Mouse (Mus musculus) megakaryocyte, embryonic 14.5 days (primary cell): ENCODE measurements around the gene Sept9. TPM values are rescaled to one million over a fixed set of nuclear protein-coding genes. Genes with fewer than 3 reads are reported as not detected.
A peak's percentile ranks its signal among the peaks of the same experiment; 100 is the strongest.

ENCODE experiments used
- H3K27me3 ChIP-seq: replicated peaks from 2 replicates; pipeline ENCODE3; 2012; ENCODE audit warnings: inconsistent platforms
- H3K36me3 ChIP-seq: replicated peaks from 2 replicates; pipeline ENCODE3; 2012; ENCODE audit warnings: low read length, inconsistent platforms, mixed read lengths
- H3K4me1 ChIP-seq: 2 replicates; pipeline ENCODE4 v1.6.1; 2012; ENCODE audit warnings: inconsistent platforms
- H3K4me3 ChIP-seq: replicated peaks from 2 replicates; pipeline ENCODE3; 2012; ENCODE audit warnings: moderate library complexity, mild to moderate bottlenecking, inconsistent platforms
- H3K9me3 ChIP-seq: 2 replicates; pipeline ENCODE4 v1.6.1; 2012; ENCODE audit warnings: inconsistent platforms
- FLI1 ChIP-seq: IDR thresholded peaks from 2 replicates; pipeline ENCODE4 v1.6.1; 2012; ENCODE audit warnings: low read length, inconsistent platforms, mixed read lengths
- GATA1 ChIP-seq: IDR thresholded peaks from 3 replicates; pipeline ENCODE4 v1.6.1; 2012; ENCODE audit warnings: mixed read lengths, low read length, inconsistent platforms, borderline replicate concordance
- polyA plus RNA-seq: library from polyadenylated mRNA; stranded (reverse); fragments of >175 nt; gene quantifications from 2 replicates; pipeline ENCODE4 v1.2.3, GENCODE M21; 2012; ENCODE audit warnings: low replicate concordance; ENCODE audit not compliant: insufficient read depth

Gene Sept9
- polyA plus RNA-seq, 1 experiment: 618 TPM

DNA sequence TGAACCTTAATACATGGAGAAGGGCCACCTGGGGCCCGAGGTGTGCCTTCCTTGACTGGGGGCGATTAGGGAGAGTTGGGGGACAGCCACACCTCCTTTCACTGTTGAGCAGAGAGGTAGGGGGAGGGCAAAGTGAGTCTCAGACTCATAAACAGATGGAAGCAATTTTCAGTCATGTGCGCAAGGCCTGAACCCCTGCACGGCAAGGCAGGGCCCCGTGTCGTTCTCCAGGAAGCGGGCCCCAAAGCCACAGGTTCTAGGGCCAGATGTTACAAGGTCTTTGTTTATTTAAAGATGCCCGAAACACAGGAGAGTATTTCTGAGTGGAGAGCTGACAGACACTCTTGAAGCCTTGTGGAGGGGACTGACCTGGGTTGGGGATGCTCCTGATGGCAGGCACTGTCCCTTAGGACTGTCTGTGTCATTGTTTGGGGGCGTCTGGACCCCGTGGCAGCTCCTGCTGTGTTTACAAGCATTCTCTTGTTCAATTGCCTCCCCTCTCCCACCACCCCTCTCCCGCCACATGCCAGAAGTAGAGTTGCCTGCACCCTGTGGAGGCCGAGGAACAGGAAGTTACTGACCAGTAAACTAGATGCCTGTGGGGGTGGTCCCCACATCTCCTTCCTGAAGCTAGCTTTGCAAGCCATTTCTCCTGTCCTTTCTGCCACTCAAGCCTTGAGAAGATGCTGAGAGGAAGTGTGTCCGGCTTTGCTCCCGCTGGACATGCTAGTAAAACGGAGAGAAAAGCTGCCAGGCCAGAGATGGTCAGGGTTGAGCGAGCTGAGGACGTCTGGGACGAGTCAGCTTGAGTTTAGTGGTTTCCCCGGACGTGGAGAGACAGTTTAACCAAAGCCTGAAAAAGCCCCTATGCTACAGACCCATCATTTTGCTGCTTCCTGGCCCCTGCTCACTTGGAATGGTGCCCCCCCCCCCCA lies 150.2 kb downstream of the Sept9 start:
- Histone ChIP-seq H3K4me1 (peaks cover 99% of the 10 kb centered on the region), H3K4me3 (peak overlapping the region; percentile 77), H3K9me3 (no peaks in the 10 kb centered on the region), H3K27me3 (no peaks in the 10 kb centered on the region), H3K36me3 (peaks cover 98% of the 10 kb centered on the region)
- TF ChIP-seq GATA1: no peak
- no peak for TF ChIP-seq FLI1

DNA sequence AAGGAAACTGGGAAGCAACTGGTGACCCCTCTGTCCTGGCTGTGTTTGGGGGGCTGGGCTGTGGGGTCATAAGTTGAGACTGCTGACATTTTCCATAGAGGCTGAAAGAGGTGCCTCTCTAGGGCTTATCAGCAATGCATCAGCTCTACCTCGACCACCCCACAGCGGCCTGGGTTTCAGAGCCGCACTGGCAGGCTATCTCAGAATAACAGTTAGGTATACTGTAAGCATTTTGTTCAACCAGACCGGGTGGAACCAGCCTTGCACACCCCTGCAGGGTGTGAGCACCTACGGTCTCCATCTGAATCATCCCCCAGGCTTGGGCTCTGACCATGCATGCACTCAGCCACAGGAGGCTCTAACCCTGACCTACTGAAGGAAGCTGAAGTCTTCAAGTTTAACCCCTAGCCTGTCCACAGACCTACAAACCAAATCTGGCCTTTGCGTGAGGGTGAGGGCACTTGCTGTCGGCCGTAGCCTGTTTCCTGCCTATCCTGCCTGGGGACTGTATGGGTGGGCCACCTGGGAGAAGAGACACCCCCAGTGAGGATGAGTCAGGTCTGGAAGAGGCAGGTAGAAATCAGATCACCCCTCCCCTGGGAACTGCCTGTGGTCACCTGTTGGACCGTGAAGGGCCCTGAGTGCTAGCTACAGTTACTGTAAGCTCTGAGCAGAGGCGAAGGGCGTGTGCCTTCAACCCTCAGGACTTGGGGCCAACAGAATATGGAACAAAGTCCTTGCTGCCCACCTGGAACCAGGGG lies 151.2 kb downstream of the Sept9 start:
- Histone ChIP-seq H3K4me1 (peaks cover 97% of the 10 kb centered on the region), H3K9me3 (peaks cover 7% of the 10 kb centered on the region), H3K36me3 (peaks cover 98% of the 10 kb centered on the region), H3K27me3 (no peaks in the 10 kb centered on the region), H3K4me3 (peak overlapping the region; percentile 77)
- TF ChIP-seq GATA1 (no peak), FLI1 (no peak)

DNA sequence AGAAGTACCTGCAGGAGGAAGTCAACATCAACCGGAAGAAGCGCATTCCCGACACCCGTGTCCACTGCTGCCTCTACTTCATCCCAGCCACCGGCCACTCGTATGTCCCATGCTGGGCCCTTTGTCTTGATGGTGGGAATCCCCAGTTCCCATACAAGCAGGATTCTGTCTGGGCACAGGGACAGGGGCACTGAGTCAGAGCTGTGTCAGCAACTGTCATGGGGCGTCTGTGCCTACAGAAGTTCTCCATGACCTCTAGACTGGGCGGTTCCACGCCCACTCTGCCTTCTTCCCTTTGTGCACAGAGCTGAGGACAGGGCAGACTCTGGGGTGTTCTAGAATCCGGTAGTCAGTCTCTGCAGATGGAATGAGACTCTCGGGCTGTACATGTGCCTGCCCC lies 153.7 kb downstream of the Sept9 start:
- no peaks in the 10 kb centered on the region for H3K27me3 ChIP-seq
- peaks cover 98% of the 10 kb centered on the region for H3K36me3 ChIP-seq
- peaks cover 10% of the 10 kb centered on the region for H3K9me3 ChIP-seq
- H3K4me3 ChIP-seq: no peak overlapping the region
- TF ChIP-seq FLI1 (no peak), GATA1 (no peak)
- peaks cover 91% of the 10 kb centered on the region for H3K4me1 ChIP-seq

DNA sequence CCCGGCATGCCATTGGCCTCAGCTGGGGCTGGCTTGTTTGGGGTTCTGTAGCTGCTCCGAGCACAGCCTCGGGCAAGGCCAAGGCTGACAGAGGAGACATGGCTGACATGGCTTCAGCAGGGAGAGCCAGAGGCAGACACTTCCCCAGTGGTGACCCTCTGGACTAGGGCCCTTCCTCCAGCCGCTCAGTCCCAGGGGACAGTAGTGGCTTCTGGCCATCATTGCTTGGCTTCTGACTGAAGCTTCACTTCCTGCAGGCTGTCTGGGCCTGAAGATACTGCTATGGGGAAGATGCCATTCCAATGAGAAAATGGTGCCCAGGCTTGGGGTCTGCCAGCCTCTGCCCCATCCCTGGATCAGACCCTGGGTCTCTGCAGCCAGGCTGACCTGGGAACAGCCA lies 154.6 kb downstream of the Sept9 start:
- Histone ChIP-seq H3K27me3 (no peaks in the 10 kb centered on the region), H3K4me3 (no peak overlapping the region), H3K9me3 (peaks cover 10% of the 10 kb centered on the region), H3K36me3 (peaks cover 100% of the 10 kb centered on the region), H3K4me1 (peaks cover 91% of the 10 kb centered on the region)
- TF ChIP-seq FLI1: no peak
- TF ChIP-seq GATA1: no peak

DNA sequence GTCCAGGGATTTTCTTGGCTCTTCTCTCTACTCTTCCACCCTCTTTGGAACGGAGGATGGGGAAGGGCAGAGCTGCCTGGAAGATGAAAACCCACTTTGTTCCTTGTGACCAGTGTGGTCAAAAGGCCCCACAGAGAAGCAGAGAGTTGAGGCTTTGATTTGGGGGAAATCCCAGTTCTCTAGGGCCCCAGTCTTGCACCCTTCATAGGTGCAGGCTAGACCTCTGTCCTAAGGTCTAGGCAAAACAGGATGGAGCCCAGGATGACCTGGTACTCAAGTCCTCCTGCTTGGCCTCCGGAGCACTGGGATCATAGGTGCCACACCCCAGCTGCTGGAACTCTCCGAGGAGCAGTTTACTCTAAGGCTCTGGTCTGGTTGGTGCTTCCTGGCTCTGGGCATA lies 157.5 kb downstream of the Sept9 start:
- Histone ChIP-seq H3K4me1 (peaks cover 70% of the 10 kb centered on the region), H3K36me3 (peaks cover 100% of the 10 kb centered on the region), H3K4me3 (no peak overlapping the region), H3K27me3 (no peaks in the 10 kb centered on the region), H3K9me3 (peaks cover 10% of the 10 kb centered on the region)
- TF ChIP-seq FLI1 (no peak), GATA1 (no peak)

DNA sequence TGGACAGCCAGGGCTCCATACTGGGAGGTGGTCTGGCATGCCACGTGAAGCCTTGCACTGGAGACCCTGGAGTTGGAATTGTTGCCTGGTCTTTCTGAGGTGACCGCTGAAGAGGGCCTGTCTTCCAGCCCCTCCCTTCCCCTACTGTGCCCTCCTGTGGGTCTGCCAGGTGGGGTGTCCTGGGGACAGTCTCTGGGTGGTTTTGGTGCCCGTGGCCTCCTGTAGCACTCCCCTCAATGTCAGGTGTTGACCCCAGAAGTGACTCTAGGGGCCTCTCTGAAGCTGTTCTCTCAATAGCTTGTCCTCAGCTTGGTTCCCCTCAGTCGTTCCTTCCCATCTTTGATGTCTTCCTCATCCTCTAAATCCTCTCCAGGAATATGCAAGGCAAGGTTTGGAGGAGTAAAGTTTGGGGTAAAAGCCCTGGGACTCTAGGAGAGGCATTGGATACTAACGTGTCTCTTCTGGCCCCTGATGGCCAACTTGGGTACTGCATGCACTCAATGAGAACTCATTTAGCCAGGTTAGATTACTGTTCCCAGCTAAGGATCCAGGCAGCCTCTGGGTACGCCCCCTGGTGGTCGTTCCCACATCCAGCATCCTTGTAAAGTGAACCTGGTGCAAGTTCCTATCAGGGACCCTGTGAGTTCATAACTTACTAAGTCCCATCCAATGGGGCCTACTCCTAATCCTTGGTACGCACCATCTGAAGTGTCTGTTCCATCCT lies 158.6 kb downstream of the Sept9 start:
- TF ChIP-seq FLI1: no peak
- no peak for TF ChIP-seq GATA1
- peaks cover 10% of the 10 kb centered on the region for H3K9me3 ChIP-seq
- H3K36me3 ChIP-seq: peaks cover 100% of the 10 kb centered on the region
- H3K4me1 ChIP-seq: peaks cover 60% of the 10 kb centered on the region
- no peak overlapping the region for H3K4me3 ChIP-seq
- H3K27me3 ChIP-seq: no peaks in the 10 kb centered on the region

DNA sequence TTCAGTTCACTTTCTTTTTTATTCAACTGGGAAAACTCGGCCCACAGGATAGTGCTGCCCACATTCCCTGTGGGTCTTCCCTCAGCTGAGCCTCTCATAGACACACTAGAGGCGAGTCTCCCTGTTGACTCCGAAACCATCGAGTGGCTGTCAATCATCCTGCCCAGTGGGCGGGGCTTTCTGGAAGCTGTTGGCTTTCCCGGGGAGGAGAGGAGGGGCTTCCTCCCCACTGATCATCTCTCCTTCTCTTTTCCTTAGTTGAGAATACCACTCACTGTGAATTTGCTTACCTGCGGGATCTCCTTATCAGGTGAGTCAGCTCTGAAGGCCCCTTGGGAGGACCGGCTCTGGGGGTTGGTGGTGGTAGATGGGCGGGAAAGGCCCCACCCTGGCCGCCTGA lies 159.7 kb downstream of the Sept9 start:
- peaks cover 49% of the 10 kb centered on the region for H3K4me1 ChIP-seq
- peaks cover 96% of the 10 kb centered on the region for H3K36me3 ChIP-seq
- no peak for TF ChIP-seq FLI1
- no peak for TF ChIP-seq GATA1
- H3K9me3 ChIP-seq: peaks cover 10% of the 10 kb centered on the region
- H3K4me3 ChIP-seq: no peak overlapping the region
- H3K27me3 ChIP-seq: no peaks in the 10 kb centered on the region

DNA sequence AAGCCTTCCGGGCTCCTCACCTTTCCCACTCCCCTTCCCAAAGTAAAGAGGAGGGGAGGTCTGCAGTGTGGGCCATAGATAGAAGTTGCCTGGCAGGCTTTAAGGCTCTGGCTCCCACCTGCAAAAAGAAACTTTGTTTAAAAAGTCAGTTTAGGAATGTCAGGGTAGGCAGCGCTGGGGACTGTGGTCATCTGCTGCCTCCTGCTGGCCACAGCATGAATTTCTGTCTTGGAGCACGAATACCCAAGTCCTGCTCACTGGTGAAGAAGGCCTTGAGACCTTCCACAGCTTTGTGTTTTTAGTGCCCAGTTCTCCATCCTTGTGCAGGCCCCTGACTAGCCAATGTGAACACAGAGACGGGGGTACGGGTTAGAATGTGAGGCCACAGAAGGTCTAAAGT lies 160.4 kb downstream of the Sept9 start:
- peaks cover 10% of the 10 kb centered on the region for H3K9me3 ChIP-seq
- peaks cover 89% of the 10 kb centered on the region for H3K36me3 ChIP-seq
- no peak overlapping the region for H3K4me3 ChIP-seq
- no peaks in the 10 kb centered on the region for H3K27me3 ChIP-seq
- no peak for TF ChIP-seq GATA1
- TF ChIP-seq FLI1: no peak
- peaks cover 42% of the 10 kb centered on the region for H3K4me1 ChIP-seq

DNA sequence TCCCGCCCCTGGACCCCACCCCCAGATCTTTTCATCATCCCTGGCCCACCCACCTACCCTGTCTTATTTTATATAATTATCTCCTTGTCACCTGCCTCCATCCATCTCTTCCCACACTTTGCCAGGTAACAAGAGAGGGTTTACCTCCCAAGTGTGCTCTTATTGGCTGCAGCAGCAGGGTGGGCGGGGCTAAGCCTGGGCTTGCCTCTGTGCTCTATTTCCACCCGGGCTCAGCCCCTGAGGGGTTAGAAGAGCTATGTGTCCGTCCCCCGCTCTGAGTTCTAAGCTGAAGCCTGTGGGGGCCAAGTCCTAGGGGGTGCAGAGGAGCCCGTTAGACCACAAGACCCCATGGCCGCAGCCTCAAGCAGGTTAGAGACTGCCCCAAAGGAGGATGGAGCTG lies 161.1 kb downstream of the Sept9 start:
- peaks cover 40% of the 10 kb centered on the region for H3K4me1 ChIP-seq
- H3K9me3 ChIP-seq: peaks cover 4% of the 10 kb centered on the region
- H3K27me3 ChIP-seq: peaks cover 2% of the 10 kb centered on the region
- no peak overlapping the region for H3K4me3 ChIP-seq
- TF ChIP-seq GATA1: no peak
- no peak for TF ChIP-seq FLI1
- peaks cover 82% of the 10 kb centered on the region for H3K36me3 ChIP-seq
